Mouse (Mus musculus): ENCODE results near the gene Gli2.
A peak's percentile ranks its signal among the peaks of the same experiment; 100 is the strongest.

The Gli2 gene

GRCm38 (mm10) chr1:118815015-118815414 is 238.4 kb downstream of the Gli2 start:
- no peak for DNase-seq (ENCODE audit: extremely low spot score, low read depth, low spot score)

GRCm38 (mm10) chr1:118810336-118810735 is 243.1 kb downstream of the Gli2 start:
- no peak for DNase-seq (ENCODE audit: extremely low spot score, low read depth, low spot score)

- DNase-seq (ENCODE audit: extremely low spot score, low read depth, low spot score): no peak
Observed at GRCm38 (mm10) chr1:118806727-118807126, 246.7 kb downstream of the Gli2 start.

- no peak for DNase-seq (ENCODE audit: extremely low spot score, low read depth, low spot score)
Observed at GRCm38 (mm10) chr1:118802166-118802565, 251.3 kb downstream of the Gli2 start.

- peak; percentile 24 for DNase-seq (ENCODE audit: extremely low spot score, low read depth, low spot score)
Observed at GRCm38 (mm10) chr1:118799322-118800116, 253.9 kb downstream of the Gli2 start.

- DNase-seq (ENCODE audit: extremely low spot score, low read depth, low spot score): no peak
Observed at GRCm38 (mm10) chr1:118795415-118796167, 257.8 kb downstream of the Gli2 start.

GRCm38 (mm10) chr1:118789871-118790270 is 263.5 kb downstream of the Gli2 start:
- DNase-seq (ENCODE audit: extremely low spot score, low read depth, low spot score): no peak

- DNase-seq (ENCODE audit: extremely low spot score, low read depth, low spot score): no peak
Observed at GRCm38 (mm10) chr1:118789468-118789867, 264.0 kb downstream of the Gli2 start.

GRCm38 (mm10) chr1:118788813-118789212 is 264.6 kb downstream of the Gli2 start:
- no peak for DNase-seq (ENCODE audit: extremely low spot score, low read depth, low spot score)

- DNase-seq (ENCODE audit: extremely low spot score, low read depth, low spot score): no peak
Observed at GRCm38 (mm10) chr1:118787486-118787885, 265.9 kb downstream of the Gli2 start.

Data from hindlimb bud, embryonic 11.5 days (tissue).